Mouse (Mus musculus): ENCODE measurements around the gene Kdf1.

DNA sequence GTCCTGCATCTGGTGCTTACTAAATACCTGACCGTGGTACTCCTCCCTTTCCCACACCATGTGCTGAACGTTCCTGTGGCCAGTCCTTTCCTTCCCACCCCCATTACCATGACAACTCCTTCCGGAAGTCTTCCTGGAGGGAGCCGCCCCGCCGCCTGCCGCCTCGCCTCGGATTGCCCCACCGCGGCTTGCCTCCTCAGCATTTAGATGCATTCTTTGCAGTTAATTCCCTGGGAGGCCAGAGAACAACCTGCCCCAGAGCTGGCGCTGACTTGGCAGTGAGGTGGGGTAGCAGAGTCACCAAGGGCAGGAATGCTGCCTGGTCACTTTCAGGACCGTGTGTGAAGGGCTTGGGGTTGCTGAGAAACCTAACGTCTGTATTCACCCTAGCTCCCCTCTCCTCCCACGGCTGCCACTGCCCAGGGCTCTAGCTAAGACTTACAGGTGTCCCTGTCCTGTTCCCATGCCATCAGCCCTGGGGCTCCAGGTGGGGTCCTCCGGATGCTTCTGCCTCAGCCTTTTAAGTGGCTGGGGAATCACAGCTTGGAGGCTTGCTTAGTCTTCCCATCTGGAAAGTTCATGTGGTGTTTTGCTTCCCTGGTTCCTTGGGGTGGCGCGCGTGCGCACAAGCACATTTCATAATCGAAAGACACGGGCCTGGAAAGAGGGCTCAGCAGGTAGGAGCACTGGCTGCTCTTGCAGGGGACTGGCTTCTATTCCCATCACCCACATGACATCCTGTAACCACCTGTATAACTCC lies 34.3 kb upstream of the Kdf1 start:
- TF ChIP-seq CTCF (IDR thresholded peaks at IDR 0.05; ENCODE audit: control insufficient read depth, insufficient read depth, insufficient replicate concordance, low read depth, low read length) (no peak), POLR2A (IDR thresholded peaks at IDR 0.05; ENCODE audit: control insufficient read depth, low read depth, low read length) (no peak)
